Mouse (Mus musculus) left cerebral cortex, adult 11 months (tissue): ENCODE measurements around the gene Zfp410.
A peak's percentile ranks its signal among the peaks of the same experiment; 100 is the strongest.

Experiments
- DNase-seq: peaks from one replicate; pipeline ENCODE4 v3.0.0; 2022; ENCODE audit warnings: low spot score

Gene Zfp410

DNA sequence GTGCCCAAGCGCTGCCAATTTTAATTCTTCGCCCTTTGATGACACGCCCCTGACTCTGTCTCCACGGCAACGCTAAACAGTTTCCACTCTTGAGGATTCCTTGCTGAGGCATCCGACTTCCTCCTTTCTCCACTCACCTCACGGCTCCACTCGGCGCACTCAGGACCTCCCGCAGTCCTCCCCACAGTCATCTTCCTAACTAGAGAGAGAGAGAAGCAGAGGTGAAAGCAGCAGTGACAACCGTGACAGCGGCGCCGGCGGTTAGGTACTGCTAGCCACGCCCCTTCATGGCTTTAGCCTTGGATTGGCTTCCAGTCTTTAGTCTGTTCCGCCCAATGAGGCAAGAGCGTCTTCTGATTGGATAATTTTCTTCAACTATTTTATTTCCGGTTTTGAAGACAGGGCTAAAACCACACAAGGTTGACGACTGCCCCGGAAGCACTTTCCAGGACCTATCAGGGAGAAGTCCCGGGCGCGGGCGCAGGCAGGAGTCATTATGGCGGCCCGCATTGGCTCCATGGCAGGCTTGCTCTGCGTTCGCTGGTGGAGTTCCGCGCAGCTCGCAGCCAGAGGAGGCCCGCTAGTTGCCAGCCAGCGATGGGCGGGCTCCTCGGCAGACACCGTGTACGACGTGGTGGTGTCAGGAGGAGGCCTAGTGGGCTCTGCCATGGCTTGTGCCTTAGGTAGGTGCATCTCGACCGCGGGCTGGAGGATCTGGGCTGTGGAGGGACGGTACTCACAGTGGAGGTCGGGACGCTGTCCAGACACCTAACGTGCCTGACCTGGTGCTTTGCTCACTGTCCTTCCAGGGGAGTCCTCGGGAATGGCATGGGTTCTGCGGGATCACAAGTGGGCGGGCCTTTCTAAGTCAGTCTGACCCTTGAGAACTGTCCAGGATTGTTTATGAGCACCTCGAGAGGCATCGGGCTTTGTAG lies 45.2 kb downstream of the Zfp410 start, which contains the start of the genes Coq6 and Fam161b:
TSS of gene Coq6 (plus strand) at position 103 of the 935 bp plus-strand sequence.
TSS of gene Fam161b (minus strand) at position 279 of the 935 bp plus-strand sequence.
- peak; percentile 96 for DNase-seq

DNA sequence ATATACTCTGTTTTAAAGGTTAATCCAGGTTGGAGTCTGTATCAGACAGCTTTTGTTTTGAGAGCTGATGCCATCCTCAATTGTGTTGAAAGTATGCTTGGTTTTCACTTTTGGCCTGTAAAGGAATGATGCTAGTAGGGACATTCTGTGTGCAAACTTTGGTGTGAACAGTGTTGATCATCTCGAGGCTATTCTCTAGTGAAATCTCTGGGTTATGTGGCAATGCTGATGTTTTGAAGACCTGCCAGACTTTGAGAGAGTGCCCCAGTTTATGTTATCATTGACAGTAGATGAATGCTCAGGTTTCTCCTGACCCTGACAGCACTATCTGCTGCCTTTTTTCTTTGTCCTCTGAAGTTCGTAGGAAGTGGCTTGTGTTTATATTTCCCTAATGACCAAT lies 46.2 kb downstream of the Zfp410 start:
- no peak for DNase-seq

- DNase-seq, result no peak
Measured at GRCm38 (mm10) chr12:84364291-84364690, 47.6 kb downstream of the Zfp410 start.

- no peak for DNase-seq
Measured at GRCm38 (mm10) chr12:84365137-84365536, 48.5 kb downstream of the Zfp410 start.

GRCm38 (mm10) chr12:84366971-84367370 lies 50.3 kb downstream of the Zfp410 start:
- DNase-seq, result no peak

GRCm38 (mm10) chr12:84371647-84372046 lies 55.0 kb downstream of the Zfp410 start:
- no peak for DNase-seq

- DNase-seq, result no peak
Measured at GRCm38 (mm10) chr12:84373831-84374481, 57.3 kb downstream of the Zfp410 start.

- DNase-seq, result no peak
Measured at GRCm38 (mm10) chr12:84382369-84382768, 65.7 kb downstream of the Zfp410 start.

DNA sequence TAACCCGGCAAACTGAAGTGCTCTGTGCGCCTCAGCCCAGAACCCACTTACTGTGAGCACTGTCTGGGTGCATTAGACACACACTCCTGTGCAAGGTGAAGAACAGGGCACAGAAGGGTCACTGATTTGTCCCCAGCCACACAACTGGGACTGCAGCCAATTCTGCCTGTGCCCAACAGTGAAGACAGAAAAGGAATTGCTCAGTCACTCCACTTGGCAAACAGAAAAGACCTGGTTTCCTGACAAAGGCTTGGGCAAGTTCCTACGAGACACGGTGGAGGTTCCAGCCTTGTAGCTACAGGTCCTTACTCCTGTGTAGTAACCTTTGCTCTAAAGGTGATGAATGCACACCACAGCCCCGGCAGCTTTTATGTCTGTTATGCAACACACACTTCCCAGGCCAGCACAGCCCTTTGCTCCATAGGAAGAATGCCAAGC lies 68.0 kb downstream of the Zfp410 start:
- DNase-seq, result no peak

DNA sequence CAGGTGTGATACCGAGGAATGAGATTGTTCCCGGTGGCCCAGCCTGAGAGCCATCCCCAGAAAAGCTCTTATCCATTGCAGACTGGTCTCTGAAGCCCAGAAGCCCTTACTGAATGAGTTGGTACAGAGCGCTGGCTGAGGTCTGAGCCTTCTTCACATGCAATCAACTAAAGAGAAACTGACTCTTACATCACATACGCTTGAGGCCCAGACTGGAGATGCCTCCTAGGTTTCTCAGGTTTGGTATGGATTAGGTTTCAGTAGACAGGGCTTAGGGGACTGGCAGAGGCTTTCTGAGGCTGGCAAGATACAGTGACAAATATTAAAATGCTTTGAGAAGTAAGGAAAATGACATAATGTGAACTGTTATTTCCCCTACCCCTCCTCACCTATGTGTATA lies 68.8 kb downstream of the Zfp410 start:
- DNase-seq, result no peak

GRCm38 (mm10) chr12:84388097-84388496 lies 71.4 kb downstream of the Zfp410 start:
- DNase-seq, result no peak

DNA sequence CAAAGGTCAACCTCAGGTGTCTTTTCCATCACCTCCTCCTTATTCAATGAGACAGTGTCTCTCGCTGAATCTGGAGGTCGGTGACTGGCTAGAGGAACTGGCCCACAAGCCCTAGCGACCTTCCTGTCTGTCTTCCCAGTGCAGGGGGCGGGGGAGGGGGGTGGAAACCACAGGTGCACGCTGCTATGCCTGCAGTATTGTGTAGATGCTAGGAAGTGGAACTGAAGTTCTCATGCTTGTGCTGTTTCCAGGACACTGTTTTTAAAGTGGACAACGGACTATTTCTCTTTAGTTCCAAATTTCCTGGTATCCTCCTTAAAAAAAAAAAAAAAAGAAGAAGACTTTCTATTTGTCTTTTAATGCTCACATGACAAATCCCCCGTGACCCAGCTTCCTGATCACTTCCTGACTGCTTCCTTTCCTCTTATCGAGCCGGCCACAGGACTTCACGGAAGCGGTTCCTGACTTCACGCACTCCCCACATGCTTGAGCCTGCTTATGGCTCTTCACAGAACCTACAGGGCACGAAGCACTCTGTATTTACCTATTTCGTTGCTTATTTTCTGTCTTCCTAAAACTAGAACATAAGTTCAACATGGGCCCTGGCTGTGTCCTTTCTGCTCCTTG lies 72.2 kb downstream of the Zfp410 start:
- DNase-seq, result no peak

GRCm38 (mm10) chr12:84390336-84390735 lies 73.7 kb downstream of the Zfp410 start:
- no peak for DNase-seq

- no peak for DNase-seq
Measured at GRCm38 (mm10) chr12:84392681-84393080, 76.0 kb downstream of the Zfp410 start.
